Comparison of ENCODE assay signal across 9 mouse cellular contexts in genomic region chrX:64276290-64277125, GRCm38 (mm10). TPM values are rescaled to one million over a fixed set of nuclear protein-coding genes. Genes with fewer than 3 reads are reported as not detected.
DNase-seq lines count a peak whose midpoint lies in the region; ATAC-seq and TF ChIP-seq lines count a peak whose summit lies in the region.
"Had no signal": no experiment of that assay in that cellular context is flagged by ENCODE, and none has a peak within 500 bp of the region (broad histone marks: within the 10 kb centered on the region; RNA-seq: fewer than 3 reads in every experiment).

TSS of gene Slitrk4 (minus strand) at chrX:64276996.

- no peaks in the 10 kb centered on the region for H3K4me1 ChIP-seq in embryonic fibroblast, embryonic 13.5 days (ENCODE audit: control insufficient read depth, insufficient read depth, low read length)
- H3K4me1 ChIP-seq in hindbrain, embryonic 14.5 days (replicated peaks; ENCODE audit: control insufficient read depth, insufficient read depth, low read length): no peaks in the 10 kb centered on the region
- H3K4me1 ChIP-seq in limb, embryonic 14.5 days (ENCODE audit: control insufficient read depth, insufficient read depth, low read length): no peaks in the 10 kb centered on the region

- peak; percentile 80 for ATAC-seq in hindbrain, embryonic 14.5 days (ENCODE audit: low FRiP score)
- no peak; the same call in 1 of the 2 replicates for ATAC-seq in limb, embryonic 14.5 days (ENCODE audit: low FRiP score, low read depth)

- H3K4me2 ChIP-seq in hindbrain, embryonic 14.5 days (replicated peaks): peak within 1 kb of the TSS; percentile 52
- peak within 1 kb of the TSS; percentile 54 for H3K4me2 ChIP-seq in limb, embryonic 14.5 days (replicated peaks; ENCODE audit: low read depth, low read length, severe bottlenecking)

- H3K4me3 ChIP-seq in embryonic fibroblast, embryonic 13.5 days (ENCODE audit: insufficient read depth, low read length): peak within 1 kb of the TSS; percentile 42
- peak within 1 kb of the TSS; percentile 58 for H3K4me3 ChIP-seq in hindbrain, embryonic 14.5 days (replicated peaks; ENCODE audit: low read length)
- H3K4me3 ChIP-seq in limb, embryonic 14.5 days (replicated peaks; ENCODE audit: low read length): peak within 1 kb of the TSS; percentile 40

- no peak for TF ChIP-seq CTCF in embryonic fibroblast, embryonic 13.5 days (IDR thresholded peaks at IDR 0.05; ENCODE audit: borderline replicate concordance, insufficient read depth, low read length)

- no peak for TF ChIP-seq POLR2A in embryonic fibroblast, embryonic 13.5 days (IDR thresholded peaks at IDR 0.05; ENCODE audit: low read depth, low read length)
- no peak for TF ChIP-seq POLR2A in limb, embryonic 14.5 days (IDR thresholded peaks at IDR 0.05; ENCODE audit: borderline replicate concordance, extremely low read depth, insufficient read depth, insufficient read length)

- no peaks in the 10 kb centered on the region for H3K36me3 ChIP-seq in hindbrain, embryonic 14.5 days (replicated peaks; ENCODE audit: control insufficient read depth, insufficient read depth)
- H3K36me3 ChIP-seq in limb, embryonic 14.5 days (ENCODE audit: control insufficient read depth, insufficient read depth, low read length): no peaks in the 10 kb centered on the region

- H3K27ac ChIP-seq in embryonic fibroblast, embryonic 13.5 days (ENCODE audit: insufficient read depth, low read length): no peak within 1 kb of the TSS
- peak within 1 kb of the TSS; percentile 79 for H3K27ac ChIP-seq in hindbrain, embryonic 14.5 days
- no peak within 1 kb of the TSS for H3K27ac ChIP-seq in limb, embryonic 14.5 days (replicated peaks; ENCODE audit: low read depth, low read length)

- no peaks in the 10 kb centered on the region for H3K27me3 ChIP-seq in hindbrain, embryonic 14.5 days (ENCODE audit: control insufficient read depth, insufficient read depth, low read length)
- no peaks in the 10 kb centered on the region for H3K27me3 ChIP-seq in limb, embryonic 14.5 days (ENCODE audit: control insufficient read depth, insufficient read depth, low read length)

- 12% methylated on average over 54 of the region's 54 CpGs for WGBS in hindbrain, embryonic 14.5 days
- WGBS in limb, embryonic 14.5 days: 15% methylated on average over 47 of the region's 54 CpGs

- DNase-seq in kidney, postnatal 4 days: peak; percentile 3 to 5
- DNase-seq in kidney, adult 11 months: no peak
- DNase-seq in hindbrain, embryonic 14.5 days (ENCODE audit: low spot score): peak; percentile 56
- DNase-seq in limb, embryonic 14.5 days (ENCODE audit: low spot score): no peak
- peak; percentile 32 for DNase-seq in right cerebral cortex, postnatal 14 days
- no peak for DNase-seq in c-Kit-positive CD71-positive TER-119-positive erythroid progenitor cells, embryonic 14.5 days (ENCODE audit: low spot score)
- no peak for DNase-seq in ovary, postnatal 14 days (ENCODE audit: low spot score)

- H3K9me3 ChIP-seq in hindbrain, embryonic 14.5 days (ENCODE audit: control insufficient read depth, low read length): no peaks in the 10 kb centered on the region
- H3K9me3 ChIP-seq in limb, embryonic 14.5 days (ENCODE audit: control insufficient read depth, low read length): no peaks in the 10 kb centered on the region

- peak within 1 kb of the TSS; percentile 68 for H3K9ac ChIP-seq in hindbrain, embryonic 14.5 days
- peak within 1 kb of the TSS; percentile 34 for H3K9ac ChIP-seq in limb, embryonic 14.5 days (ENCODE audit: low read depth, low read length, severe bottlenecking)

RNA-seq across cellular contexts. Expression of gene Slitrk4, which starts in this region (rescaled TPM):
- polyA plus RNA-seq in embryonic fibroblast, embryonic 13.5 days (2011; ENCODE audit: insufficient read length, low read depth, missing spikeins): not detected in 2 replicates
- polyA plus RNA-seq in hindbrain, embryonic 14.5 days (2014; fragmentation: Nextera tagmentation; extraction: Ambion mirVana): 23.3 and 27.5 TPM in 2 replicates
- polyA plus RNA-seq in limb, embryonic 14.5 days (2012; rRNA removed): 1.1 and 1.4 TPM in 2 replicates
- polyA plus RNA-seq in limb, embryonic 14.5 days (2014; fragmentation: Nextera tagmentation; extraction: Ambion mirVana): 2.8 and 3.1 TPM in 2 replicates
- polyA plus RNA-seq: large intestine, adult 2 months had no signal

Comparison
In these comparisons a context has a peak if more than half of its experiments do, and no peak if none do; other contexts are left out.
1. DNase-seq: peak in kidney, postnatal 4 days (2 of 2), hindbrain, embryonic 14.5 days (single experiment) and right cerebral cortex, postnatal 14 days (single experiment); none in kidney, adult 11 months (single experiment), limb, embryonic 14.5 days (single experiment), c-Kit-positive CD71-positive TER-119-positive erythroid progenitor cells, embryonic 14.5 days (single experiment) and ovary, postnatal 14 days (single experiment).
2. Peak in every context shown above with its lines, with median percentiles within 50 percentile points of each other: H3K4me3 ChIP-seq.